Mouse (Mus musculus): Measurements from ENCODE around the gene Atoh1. TPM values are rescaled to one million over a fixed set of nuclear protein-coding genes. Genes with fewer than 3 reads are reported as not detected.

The Atoh1 gene
- polyA plus RNA-seq, 1 experiment from 2014 or later: 8.4 TPM

DNA sequence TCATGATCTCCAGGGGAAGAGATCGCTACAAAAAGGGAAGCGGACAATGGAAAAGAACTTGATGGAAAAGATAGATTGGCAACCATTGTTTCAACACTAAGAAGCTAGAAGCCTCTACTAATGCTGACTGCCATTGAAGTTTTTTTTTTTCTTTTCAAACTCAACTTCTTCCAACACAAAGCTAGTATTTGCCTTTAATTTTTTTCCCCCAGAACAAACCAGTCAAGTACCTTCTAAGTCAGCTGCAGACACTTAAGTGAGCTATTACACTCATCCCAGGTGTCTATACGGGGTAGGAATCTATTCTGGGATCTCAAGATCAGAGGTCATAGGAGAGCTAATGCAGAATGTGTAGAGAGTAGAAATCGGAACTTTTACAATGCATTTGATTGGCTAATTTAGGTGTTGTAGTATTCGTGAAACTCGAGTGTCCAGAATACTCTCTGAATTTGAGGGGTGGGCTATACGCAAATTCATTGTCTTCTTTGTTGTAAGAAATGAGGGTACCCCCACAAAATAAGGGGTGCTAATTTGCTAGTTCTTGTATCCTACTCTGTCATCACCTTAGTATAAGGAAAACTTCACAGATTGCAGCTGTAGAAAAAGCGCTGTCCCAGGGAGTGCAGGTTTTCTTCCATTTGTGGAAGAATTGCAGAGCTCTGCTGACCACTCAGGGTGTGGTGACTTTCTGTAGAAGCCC, 2.8 kb downstream of the Atoh1 start:
- no peak overlapping the region for H3K27ac ChIP-seq (ENCODE audit: low read depth, low read length)
- H3K36me3 ChIP-seq (ENCODE audit: control insufficient read depth, insufficient read depth): no peaks in the 10 kb centered on the region
- no peak for TF ChIP-seq CTCF (IDR thresholded peaks at IDR 0.05; ENCODE audit: low read depth)
- peaks cover 3% of the 10 kb centered on the region; the same call in 1 of the 2 replicates for H3K4me1 ChIP-seq (replicated peaks; ENCODE audit: control insufficient read depth, insufficient read depth, low read length)
- no peaks in the 10 kb centered on the region for H3K9me3 ChIP-seq (ENCODE audit: control insufficient read depth)
- H3K9ac ChIP-seq (ENCODE audit: low read depth, low read length): no peak overlapping the region
- H3K4me3 ChIP-seq (ENCODE audit: low read depth, low read length): no peak overlapping the region
- H3K4me2 ChIP-seq (replicated peaks; ENCODE audit: low read depth): no peak overlapping the region
- peaks cover 86% of the 10 kb centered on the region for H3K27me3 ChIP-seq (replicated peaks; ENCODE audit: control insufficient read depth, insufficient read depth, low read length)
- ATAC-seq: no peak
- WGBS: 11% methylated on average over 8 of the region's 8 CpGs

DNA sequence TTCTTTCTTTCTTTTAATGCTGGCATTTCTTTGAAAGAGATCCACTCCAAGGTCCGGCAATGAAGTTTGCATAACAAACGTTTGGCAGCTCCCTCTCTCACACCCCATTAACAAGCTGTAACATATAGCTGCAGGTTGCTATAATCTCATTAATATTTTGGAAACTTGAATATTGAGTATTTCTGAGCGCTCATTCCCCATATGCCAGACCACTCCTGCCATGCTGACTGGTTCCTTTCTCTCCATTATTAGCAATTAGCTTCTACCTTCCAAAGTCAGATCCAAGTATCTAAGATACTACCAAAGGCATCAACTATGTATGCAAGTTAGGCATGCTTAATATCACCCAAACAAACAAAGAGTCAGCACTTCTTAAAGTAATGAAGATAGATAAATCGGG, 4.4 kb downstream of the Atoh1 start:
- no peak for TF ChIP-seq CTCF (IDR thresholded peaks at IDR 0.05; ENCODE audit: low read depth)
- Histone ChIP-seq H3K27me3 (replicated peaks; ENCODE audit: control insufficient read depth, insufficient read depth, low read length) (peaks cover 71% of the 10 kb centered on the region), H3K9me3 (ENCODE audit: control insufficient read depth) (no peaks in the 10 kb centered on the region), H3K4me3 (ENCODE audit: low read depth, low read length) (no peak overlapping the region), H3K4me2 (replicated peaks; ENCODE audit: low read depth) (no peak overlapping the region), H3K9ac (ENCODE audit: low read depth, low read length) (no peak overlapping the region), H3K36me3 (ENCODE audit: control insufficient read depth, insufficient read depth) (no peaks in the 10 kb centered on the region), H3K4me1 (replicated peaks; ENCODE audit: control insufficient read depth, insufficient read depth, low read length) (peaks cover 3% of the 10 kb centered on the region; the same call in 1 of the 2 replicates), H3K27ac (ENCODE audit: low read depth, low read length) (no peak overlapping the region)
- WGBS: 5% methylated on average over 4 of the region's 4 CpGs
- no peak for ATAC-seq

DNA sequence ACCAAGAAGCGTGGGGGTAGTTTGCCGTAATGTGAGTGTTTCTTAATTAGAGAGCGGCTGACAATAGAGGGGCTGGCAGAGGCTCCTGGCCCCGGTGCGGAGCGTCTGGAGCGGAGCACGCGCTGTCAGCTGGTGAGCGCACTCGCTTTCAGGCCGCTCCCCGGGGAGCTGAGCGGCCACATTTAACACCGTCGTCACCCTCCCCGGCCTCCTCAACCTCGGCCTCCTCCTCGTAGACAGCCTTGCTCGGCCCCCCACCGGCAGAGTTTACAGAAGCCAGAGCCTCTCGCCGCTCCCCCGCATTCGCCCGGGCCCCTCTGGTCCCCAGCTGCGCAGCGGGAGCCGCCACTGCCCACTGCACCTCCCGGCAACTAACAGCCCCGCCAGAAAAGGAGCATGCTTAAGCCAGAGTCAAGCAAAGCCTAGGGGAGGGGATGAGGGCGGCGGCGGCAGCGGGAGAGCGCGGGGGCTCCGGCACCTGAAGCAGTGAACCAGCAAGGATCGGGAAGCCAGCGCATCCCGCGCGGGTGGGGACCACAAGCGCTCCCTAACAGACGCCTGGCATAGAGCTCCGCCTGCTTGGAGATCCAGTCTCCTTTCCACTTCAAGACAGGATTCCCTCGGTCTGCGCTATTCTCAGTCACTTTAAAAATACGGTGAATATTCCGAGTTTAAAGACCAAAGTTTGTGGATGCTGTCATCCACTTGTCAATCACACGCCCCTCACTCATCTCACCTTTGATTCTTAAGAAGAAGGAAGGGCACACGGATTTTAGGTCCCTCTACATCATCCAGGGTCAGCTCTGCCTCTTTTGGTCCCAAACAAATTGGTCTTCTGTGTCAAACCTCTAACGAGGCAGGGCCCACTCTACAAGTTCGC, 5.8 kb downstream of the Atoh1 start:
- TF ChIP-seq CTCF (IDR thresholded peaks at IDR 0.05; ENCODE audit: low read depth): no peak
- WGBS: 5% methylated on average over 54 of the region's 54 CpGs
- Histone ChIP-seq H3K27me3 (replicated peaks; ENCODE audit: control insufficient read depth, insufficient read depth, low read length) (peaks cover 58% of the 10 kb centered on the region), H3K4me3 (ENCODE audit: low read depth, low read length) (peak overlapping the region; percentile 47), H3K9me3 (ENCODE audit: control insufficient read depth) (no peaks in the 10 kb centered on the region), H3K4me2 (replicated peaks; ENCODE audit: low read depth) (peak overlapping the region; percentile 70), H3K36me3 (ENCODE audit: control insufficient read depth, insufficient read depth) (no peaks in the 10 kb centered on the region), H3K27ac (ENCODE audit: low read depth, low read length) (0 out of 2 replicates have a peak overlapping the region, but pooled peaks have one; percentile 15), H3K4me1 (replicated peaks; ENCODE audit: control insufficient read depth, insufficient read depth, low read length) (peaks cover 3% of the 10 kb centered on the region; the same call in 1 of the 2 replicates), H3K9ac (ENCODE audit: low read depth, low read length) (0 out of 2 replicates have a peak overlapping the region, but pooled peaks have one; percentile 11)
- ATAC-seq: peak; percentile 42; the same call in 1 of the 2 replicates

DNA sequence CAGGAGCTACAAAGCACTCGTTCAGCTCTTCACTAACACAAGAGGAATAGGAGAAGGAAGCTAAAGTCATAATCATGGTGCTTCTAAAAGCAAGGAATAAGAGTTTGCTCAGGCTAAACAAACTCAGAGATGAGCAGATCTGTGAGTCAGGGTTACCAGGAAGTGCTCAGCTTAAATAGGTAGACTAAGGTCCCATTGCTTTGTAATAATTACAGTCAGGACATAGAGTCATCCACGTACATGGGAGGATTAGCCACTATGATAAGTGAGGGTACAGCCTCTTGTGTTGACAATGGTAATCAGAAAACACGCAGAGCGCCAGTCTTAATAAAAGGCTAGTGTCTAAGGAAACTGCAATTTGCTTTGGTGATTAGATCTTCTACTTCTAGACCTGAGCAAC, 7.4 kb downstream of the Atoh1 start:
- no peak overlapping the region for H3K4me2 ChIP-seq (replicated peaks; ENCODE audit: low read depth)
- H3K4me1 ChIP-seq (replicated peaks; ENCODE audit: control insufficient read depth, insufficient read depth, low read length): 0 out of 2 replicates have a peak, but pooled peaks cover 3% of the 10 kb centered on the region
- H3K36me3 ChIP-seq (ENCODE audit: control insufficient read depth, insufficient read depth): no peaks in the 10 kb centered on the region
- TF ChIP-seq CTCF (IDR thresholded peaks at IDR 0.05; ENCODE audit: low read depth): no peak
- no peak overlapping the region for H3K4me3 ChIP-seq (ENCODE audit: low read depth, low read length)
- peak; percentile 37 for ATAC-seq
- H3K9me3 ChIP-seq (ENCODE audit: control insufficient read depth): no peaks in the 10 kb centered on the region
- H3K9ac ChIP-seq (ENCODE audit: low read depth, low read length): no peak overlapping the region
- 37% methylated on average over 4 of the region's 4 CpGs for WGBS
- H3K27ac ChIP-seq (ENCODE audit: low read depth, low read length): no peak overlapping the region
- peaks cover 43% of the 10 kb centered on the region for H3K27me3 ChIP-seq (replicated peaks; ENCODE audit: control insufficient read depth, insufficient read depth, low read length)

DNA sequence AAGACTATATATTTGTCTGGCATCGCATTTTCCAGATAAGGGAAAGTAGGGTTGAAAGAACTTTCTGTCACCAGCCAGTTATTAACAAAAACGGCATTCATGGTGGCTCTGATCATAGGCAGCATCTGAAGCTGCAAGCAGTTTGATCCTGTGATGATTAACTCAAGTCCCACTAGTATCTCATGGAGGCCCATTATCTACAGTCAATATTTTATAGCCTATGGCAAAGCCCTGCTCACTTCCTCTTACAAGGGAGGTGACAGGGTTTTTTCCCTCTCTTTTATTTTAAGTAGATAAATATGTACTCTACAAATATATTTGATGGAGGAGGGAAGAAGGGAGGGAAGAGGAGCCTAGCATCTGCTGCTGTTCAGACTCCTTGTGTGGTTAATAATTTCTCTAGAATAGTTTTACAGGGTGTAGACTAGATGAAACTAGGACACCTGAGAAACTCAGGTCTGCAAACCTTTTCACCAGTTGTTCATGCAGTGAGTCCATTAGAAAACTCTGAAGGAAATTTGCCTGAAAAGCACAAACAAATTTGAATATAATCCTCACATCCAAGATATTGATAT, 14.1 kb downstream of the Atoh1 start:
- Histone ChIP-seq H3K36me3 (ENCODE audit: control insufficient read depth, insufficient read depth) (no peaks in the 10 kb centered on the region), H3K4me1 (replicated peaks; ENCODE audit: control insufficient read depth, insufficient read depth, low read length) (no peaks in the 10 kb centered on the region), H3K9me3 (ENCODE audit: control insufficient read depth) (no peaks in the 10 kb centered on the region), H3K4me3 (ENCODE audit: low read depth, low read length) (no peak overlapping the region), H3K4me2 (replicated peaks; ENCODE audit: low read depth) (no peak overlapping the region), H3K27me3 (replicated peaks; ENCODE audit: control insufficient read depth, insufficient read depth, low read length) (no peaks in the 10 kb centered on the region), H3K9ac (ENCODE audit: low read depth, low read length) (no peak overlapping the region), H3K27ac (ENCODE audit: low read depth, low read length) (no peak overlapping the region)
- 27% methylated on average over 2 of the region's 2 CpGs for WGBS
- no peak for TF ChIP-seq CTCF (IDR thresholded peaks at IDR 0.05; ENCODE audit: low read depth)
- peak; percentile 59; the same call in 1 of the 2 replicates for ATAC-seq

DNA sequence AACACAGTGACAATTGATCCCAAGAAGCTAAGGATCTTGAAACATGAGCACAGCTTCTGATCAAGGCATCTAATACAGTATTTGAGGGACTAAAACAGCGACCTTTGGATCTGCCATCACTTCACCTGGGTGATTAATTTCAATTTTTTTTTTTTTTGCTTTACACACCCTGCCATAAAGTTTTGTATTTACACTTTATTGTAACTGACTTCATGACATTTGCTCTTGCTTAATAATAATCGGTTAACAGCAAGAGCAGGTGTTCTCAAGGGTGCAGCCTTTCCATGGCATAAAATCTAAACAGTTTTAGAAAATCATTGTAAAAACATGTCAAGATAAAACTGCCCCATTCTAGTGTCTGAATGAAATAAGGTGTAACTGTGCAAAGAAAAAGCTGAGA, 25.6 kb downstream of the Atoh1 start:
- Histone ChIP-seq H3K4me1 (replicated peaks; ENCODE audit: control insufficient read depth, insufficient read depth, low read length) (no peaks in the 10 kb centered on the region), H3K9ac (ENCODE audit: low read depth, low read length) (no peak overlapping the region), H3K4me3 (ENCODE audit: low read depth, low read length) (no peak overlapping the region), H3K27ac (ENCODE audit: low read depth, low read length) (no peak overlapping the region), H3K4me2 (replicated peaks; ENCODE audit: low read depth) (no peak overlapping the region), H3K27me3 (replicated peaks; ENCODE audit: control insufficient read depth, insufficient read depth, low read length) (no peaks in the 10 kb centered on the region), H3K36me3 (ENCODE audit: control insufficient read depth, insufficient read depth) (no peaks in the 10 kb centered on the region), H3K9me3 (ENCODE audit: control insufficient read depth) (no peaks in the 10 kb centered on the region)
- ATAC-seq: peak; percentile 80
- no peak for TF ChIP-seq CTCF (IDR thresholded peaks at IDR 0.05; ENCODE audit: low read depth)
- WGBS: 35% methylated on average over 2 of the region's 2 CpGs
